Mouse (Mus musculus) kidney, adult 2 months (tissue): ENCODE data around the gene Rbfox1. TPM values are rescaled to one million over a fixed set of nuclear protein-coding genes. Genes with fewer than 3 reads are reported as not detected.
A peak's percentile ranks its signal among the peaks of the same experiment; 100 is the strongest.

Source experiments
- DNase-seq: peaks from one replicate; pipeline ENCODE4 v3.0.0; 2021
- H3K27ac ChIP-seq: fragments of 200-500 bp; 2 replicates; pipeline ENCODE4 v1.5.1; 2012; ENCODE audit warnings: low read depth, low read length, control low read depth, inconsistent platforms; ENCODE audit not compliant: insufficient read depth
- H3K27me3 ChIP-seq: fragments of 200-500 bp; replicated peaks from 2 replicates; pipeline ENCODE4 v1.6.1; 2012; ENCODE audit warnings: mild to moderate bottlenecking, moderate library complexity, low read length, inconsistent platforms; ENCODE audit not compliant: control insufficient read depth, insufficient read depth
- H3K36me3 ChIP-seq: fragments of 200-500 bp; 2 replicates; pipeline ENCODE4 v1.6.1; 2012; ENCODE audit warnings: mild to moderate bottlenecking, moderate library complexity, low read length, inconsistent platforms; ENCODE audit not compliant: control insufficient read depth, insufficient read depth
- H3K4me1 ChIP-seq: fragments of 200-500 bp; 2 replicates; pipeline ENCODE4 v1.6.1; 2011; ENCODE audit warnings: low read length; ENCODE audit not compliant: control insufficient read depth, insufficient read depth
- H3K4me3 ChIP-seq: fragments of 200-500 bp; 2 replicates; pipeline ENCODE4 v1.5.1; 2011; ENCODE audit warnings: mild to moderate bottlenecking, low read depth, low read length, control low read depth; ENCODE audit not compliant: insufficient read depth
- CTCF ChIP-seq: fragments of 200-500 bp; conservative IDR thresholded peaks from 2 replicates; pipeline ENCODE4 v1.5.1; 2011; ENCODE audit warnings: low read depth, mild to moderate bottlenecking, control low read depth, low read length, moderate library complexity, mixed read lengths; ENCODE audit not compliant: insufficient read depth, insufficient read length
- POLR2A ChIP-seq: fragments of 200-500 bp; IDR thresholded peaks from one replicate; pipeline ENCODE4 v1.6.1; 2011; ENCODE audit warnings: low read depth, low read length, control low read depth
- WGBS: fragments of 180-500 bp; shearing (Covaris S2); methylation state at CpG from one replicate; pipeline ENCODE4 v1.1.7; 2018; 5-methylcytosine and 5-hydroxymethylcytosine counted together
- polyA plus RNA-seq: library from polyadenylated mRNA; depleted of rRNA; stranded (reverse); fragments of >200 nt; gene quantifications from 2 replicates; pipeline ENCODE4 v1.2.3, GENCODE M21; 2012

Gene Rbfox1
- polyA plus RNA-seq, 1 experiment, result 4.2 TPM

DNA sequence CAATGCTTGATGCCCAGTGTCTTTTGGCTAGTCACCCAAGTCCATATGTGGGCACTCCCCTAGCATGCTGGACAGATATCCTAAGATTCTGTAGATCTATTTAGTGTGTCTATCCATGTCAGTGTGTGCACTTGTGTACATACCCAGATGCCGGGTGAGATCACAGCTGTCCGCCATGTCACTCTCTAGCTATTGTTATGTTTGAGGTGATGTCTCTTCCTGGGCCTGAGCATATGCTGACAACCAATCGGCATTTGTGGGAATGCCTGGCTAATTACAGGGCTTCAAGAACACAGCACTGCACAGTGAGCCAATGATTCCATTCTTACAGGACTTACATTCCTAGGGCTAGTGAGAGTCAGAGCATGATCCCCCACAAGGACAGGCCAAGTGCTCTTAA lies 1208.5 kb downstream of the Rbfox1 start:
- Histone ChIP-seq H3K27me3 (no peaks in the 10 kb centered on the region), H3K4me1 (no peaks in the 10 kb centered on the region), H3K36me3 (no peaks in the 10 kb centered on the region), H3K27ac (no peak overlapping the region), H3K4me3 (no peak overlapping the region)
- no peak for TF ChIP-seq POLR2A
- DNase-seq, result no peak
- WGBS, result 93% methylated on average over 3 of the region's 3 CpGs

DNA sequence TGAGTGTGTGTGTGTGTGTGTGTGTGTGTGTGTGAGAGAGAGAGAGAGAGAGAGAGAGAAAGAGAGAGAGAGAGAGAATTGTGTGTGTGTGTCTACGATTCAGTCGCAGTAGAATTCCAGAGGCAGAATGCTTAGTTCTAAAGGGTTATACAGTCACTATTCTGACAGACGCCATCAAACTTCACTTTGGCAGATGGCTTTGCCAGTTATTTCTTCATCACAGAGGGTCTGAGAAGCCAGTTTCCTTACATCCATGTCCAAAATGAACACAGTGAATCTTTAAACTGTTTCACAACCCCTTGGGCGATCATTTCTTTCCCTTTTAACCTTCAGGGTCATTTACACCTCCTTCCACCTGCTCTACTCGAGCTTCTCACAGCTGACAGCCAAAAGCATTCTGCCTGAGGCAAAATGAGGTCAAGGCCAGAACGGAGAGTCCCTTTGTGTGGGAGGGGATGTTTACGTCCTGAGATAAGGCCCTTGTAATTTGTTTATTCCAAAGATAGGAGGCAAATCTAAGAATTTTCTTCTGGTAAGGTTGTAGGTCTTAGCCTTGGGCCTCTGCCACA lies 1209.1 kb downstream of the Rbfox1 start:
- no peak overlapping the region for H3K27ac ChIP-seq
- no peak overlapping the region for H3K4me3 ChIP-seq
- no peaks in the 10 kb centered on the region for H3K27me3 ChIP-seq
- WGBS, result 74% methylated on average over 7 of the region's 7 CpGs
- TF ChIP-seq CTCF, result no peak
- TF ChIP-seq POLR2A, result no peak
- no peak for DNase-seq
- no peaks in the 10 kb centered on the region for H3K4me1 ChIP-seq
- no peaks in the 10 kb centered on the region for H3K36me3 ChIP-seq

DNA sequence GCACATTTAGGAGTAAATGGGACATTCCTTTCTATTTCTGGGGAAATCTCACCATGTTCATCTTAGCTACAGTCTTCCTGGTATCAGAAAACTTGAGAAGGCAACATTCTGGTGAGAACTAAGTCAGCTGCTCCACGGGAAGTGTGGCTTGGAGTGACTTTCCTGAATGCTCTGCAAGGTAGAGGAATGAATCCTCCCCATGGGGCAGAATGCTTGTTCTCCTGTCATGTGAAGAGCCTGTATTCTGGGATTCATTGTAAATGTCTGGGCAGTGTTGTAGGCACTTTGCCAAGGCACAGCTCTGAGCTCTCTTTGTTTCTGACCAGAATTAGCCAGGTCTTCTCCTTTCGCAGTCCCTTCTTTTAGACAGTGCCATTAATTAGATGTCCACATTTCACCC lies 1211.9 kb downstream of the Rbfox1 start:
- no peak for DNase-seq
- Histone ChIP-seq H3K36me3 (no peaks in the 10 kb centered on the region), H3K4me1 (no peaks in the 10 kb centered on the region), H3K4me3 (no peak overlapping the region), H3K27me3 (no peaks in the 10 kb centered on the region), H3K27ac (no peak overlapping the region)
- TF ChIP-seq CTCF (no peak), POLR2A (no peak)
- WGBS, result 77% methylated on average over 2 of the region's 2 CpGs

GRCm38 (mm10) chr16:7097951-7098710 lies 1213.0 kb downstream of the Rbfox1 start:
- Histone ChIP-seq H3K27me3 (no peaks in the 10 kb centered on the region), H3K36me3 (no peaks in the 10 kb centered on the region), H3K4me1 (no peaks in the 10 kb centered on the region), H3K27ac (no peak overlapping the region), H3K4me3 (no peak overlapping the region)
- TF ChIP-seq POLR2A, result no peak
- no peak for TF ChIP-seq CTCF
- whole genome bisulfite sequencing, result 94% methylated on average over 8 of the region's 8 CpGs
- DNase-seq, result no peak

DNA sequence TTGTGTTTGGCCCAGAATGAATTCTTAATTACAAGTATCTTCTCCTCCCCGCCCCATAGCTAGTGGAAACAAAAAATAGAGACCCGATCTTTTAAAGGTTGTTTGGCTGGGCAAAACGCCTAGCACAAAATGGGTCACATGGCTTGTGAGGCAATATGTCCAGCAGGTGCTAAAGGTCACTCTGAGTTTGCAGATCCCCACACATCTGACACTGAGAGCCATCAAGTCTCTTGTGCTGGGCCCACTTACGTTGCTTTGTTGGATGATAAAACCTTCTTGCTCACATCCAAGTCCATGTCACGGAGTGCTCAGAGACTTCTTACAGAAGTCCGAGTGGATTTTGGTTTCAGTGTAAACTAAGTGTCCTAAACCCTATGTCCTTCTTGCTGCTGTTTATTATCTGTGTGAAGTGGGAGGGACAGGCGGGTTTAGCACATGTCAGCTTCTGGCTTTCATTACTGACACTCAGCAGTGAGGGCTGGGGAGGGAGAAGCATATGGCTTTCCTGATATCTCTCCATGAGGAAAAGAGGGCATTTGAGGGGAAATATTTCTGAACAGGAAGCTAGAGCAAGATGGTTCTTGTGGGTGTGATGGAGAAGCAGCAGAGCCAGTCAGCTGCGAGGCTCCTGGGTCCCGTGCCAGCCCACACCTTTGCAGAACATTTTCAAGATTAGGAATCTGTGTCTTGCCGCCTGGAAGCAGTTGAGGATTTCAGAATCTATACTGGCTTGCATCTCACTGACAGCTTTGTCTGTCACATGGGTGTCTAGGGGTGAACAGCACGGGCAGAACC lies 1214.5 kb downstream of the Rbfox1 start:
- DNase-seq, result peak; percentile 72

DNA sequence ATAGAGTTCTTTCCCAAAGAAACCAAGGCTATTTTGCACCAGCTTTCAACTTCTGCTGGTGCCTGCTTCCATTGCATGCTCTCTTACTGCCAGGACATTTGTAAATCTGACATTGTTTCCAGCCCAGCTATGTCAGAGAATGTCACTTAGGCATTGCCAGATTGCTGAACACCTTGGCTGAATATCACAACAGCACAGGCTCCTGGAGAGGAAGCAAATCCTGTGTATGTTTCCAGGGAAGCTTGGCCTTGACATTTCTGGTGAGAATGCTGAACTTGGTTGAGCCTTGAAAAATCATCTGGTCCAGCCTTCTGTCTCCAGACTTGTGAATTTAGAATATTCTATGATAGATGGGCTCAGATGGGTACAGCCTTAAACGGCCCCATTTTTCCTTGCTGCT lies 1217.3 kb downstream of the Rbfox1 start:
- Histone ChIP-seq H3K4me1 (no peaks in the 10 kb centered on the region), H3K27ac (no peak overlapping the region), H3K4me3 (no peak overlapping the region), H3K27me3 (no peaks in the 10 kb centered on the region), H3K36me3 (no peaks in the 10 kb centered on the region)
- no peak for DNase-seq
- WGBS, result 86% methylated on average over 1 of the region's 1 CpGs
- TF ChIP-seq POLR2A (no peak), CTCF (no peak)

More for the DNA sequence above, 1214.5 kb downstream of the Rbfox1 start:
- Histone ChIP-seq H3K27ac (no peak overlapping the region), H3K27me3 (no peaks in the 10 kb centered on the region), H3K4me1 (no peaks in the 10 kb centered on the region), H3K36me3 (no peaks in the 10 kb centered on the region), H3K4me3 (no peak overlapping the region)
- TF ChIP-seq CTCF (no peak), POLR2A (no peak)
- WGBS, result 57% methylated on average over 11 of the region's 11 CpGs

GRCm38 (mm10) chr16:7103301-7103700 lies 1218.1 kb downstream of the Rbfox1 start:
- no peak for DNase-seq
- TF ChIP-seq CTCF, result no peak
- TF ChIP-seq POLR2A, result no peak

More at GRCm38 (mm10) chr16:7103301-7103700, 1218.1 kb downstream of the Rbfox1 start:
- WGBS, result 82% methylated on average over 5 of the region's 5 CpGs
- Histone ChIP-seq H3K27me3 (no peaks in the 10 kb centered on the region), H3K4me3 (no peak overlapping the region), H3K36me3 (no peaks in the 10 kb centered on the region), H3K4me1 (no peaks in the 10 kb centered on the region), H3K27ac (no peak overlapping the region)
